Mouse (Mus musculus) urinary bladder, postnatal 36 days (tissue): ENCODE results near the gene Rbm33.
A peak's percentile ranks its signal among the peaks of the same experiment; 100 is the strongest.

Experiments
- DNase-seq, 2 experiments: peaks; one replicate each; pipeline ENCODE4 v3.0.0; 2022; ENCODE audit warnings: low spot score in 2 of 2, mixed read lengths in 1 of 2

Gene Rbm33

DNA sequence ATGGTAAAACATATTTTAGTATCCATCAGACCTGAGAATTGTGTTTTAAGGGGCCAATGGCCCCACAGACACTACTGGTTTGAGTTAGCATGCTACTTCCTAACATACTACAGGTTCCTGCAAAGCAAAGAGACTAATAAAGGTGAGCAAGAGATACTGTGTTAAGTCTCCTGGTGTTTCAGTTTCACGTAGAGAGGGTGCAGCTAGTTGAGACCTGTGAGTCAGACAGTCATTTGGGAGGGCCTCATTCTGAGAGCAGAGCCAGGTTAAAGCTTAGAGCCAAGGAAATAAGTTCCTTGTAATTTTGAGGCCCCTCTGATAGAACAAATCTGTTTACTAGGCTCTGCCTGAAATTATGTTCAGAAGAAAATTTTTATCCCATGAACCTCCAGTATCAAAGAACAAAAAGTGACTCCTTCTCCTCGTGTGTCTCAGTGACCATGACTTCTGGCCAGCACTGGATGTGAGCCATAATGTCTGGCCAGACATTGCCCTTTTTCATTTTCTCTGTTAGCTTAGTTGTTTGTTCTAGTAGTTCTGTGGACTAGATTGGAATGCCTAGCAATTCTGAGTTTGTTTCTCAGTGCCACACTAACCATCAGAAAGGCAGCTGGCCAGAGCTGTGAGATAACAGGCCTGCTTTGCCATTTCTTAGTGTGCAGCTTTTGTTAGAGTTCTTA is 95.2 kb downstream of the Rbm33 start:
- no peak for DNase-seq

DNA sequence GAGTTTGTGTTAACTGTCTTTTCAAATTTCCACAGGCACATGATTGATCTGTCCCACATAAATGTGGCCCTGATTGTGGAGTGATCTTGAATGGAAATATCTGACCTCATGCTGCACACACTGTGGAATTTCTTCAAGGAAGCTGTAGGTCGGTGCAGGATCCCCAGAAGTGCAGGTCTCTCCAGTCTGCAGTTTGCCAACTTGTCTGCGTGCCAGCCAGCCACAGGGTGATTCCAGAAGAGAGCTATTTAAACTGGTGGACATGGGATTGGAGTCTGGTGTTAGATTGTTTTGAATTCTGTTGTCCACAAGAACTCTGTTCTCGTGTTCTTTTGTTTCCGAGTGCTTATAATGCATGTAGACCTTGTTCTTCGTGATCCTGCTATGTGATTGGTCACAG is 96.6 kb downstream of the Rbm33 start:
- DNase-seq: no peak

DNA sequence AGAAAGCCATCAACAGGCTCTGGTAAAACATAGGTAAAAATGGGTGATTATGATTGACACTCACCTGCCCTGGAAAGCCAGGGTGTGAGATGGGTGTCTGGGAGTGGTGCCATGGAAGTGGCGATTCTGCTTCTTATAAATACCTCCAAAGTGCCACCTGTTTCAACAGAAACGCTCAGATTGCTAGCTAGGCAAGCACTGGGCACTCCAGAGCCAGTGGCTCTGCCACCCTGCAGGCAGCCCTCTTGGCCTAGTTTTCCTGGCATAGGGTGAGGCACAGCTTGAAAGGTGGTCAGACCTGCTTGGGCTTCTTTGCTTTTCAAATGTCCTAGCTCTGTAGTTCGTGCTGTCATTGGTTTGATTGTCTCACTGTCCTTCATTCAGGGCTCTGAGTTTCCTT is 97.2 kb downstream of the Rbm33 start:
- DNase-seq: no peak

DNA sequence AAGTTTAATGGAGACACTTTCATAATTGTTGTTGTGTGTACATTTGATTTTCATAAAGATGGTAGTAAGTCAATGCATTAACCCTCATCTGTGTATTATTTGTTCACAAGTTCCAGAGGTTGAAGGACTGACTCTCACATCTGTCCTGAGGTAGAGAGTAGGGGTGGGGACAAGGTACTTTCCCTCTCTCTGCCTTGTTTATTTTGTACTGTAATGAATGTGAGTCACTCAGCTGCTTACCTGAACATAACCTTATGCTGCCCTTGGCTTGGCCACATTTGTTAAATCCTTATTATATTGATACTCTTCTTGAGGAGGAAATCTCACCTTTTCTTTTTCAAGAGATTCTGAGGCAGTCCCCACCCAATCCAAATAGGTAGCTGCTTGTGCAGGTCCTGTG is 99.1 kb downstream of the Rbm33 start:
- no peak for DNase-seq

DNA sequence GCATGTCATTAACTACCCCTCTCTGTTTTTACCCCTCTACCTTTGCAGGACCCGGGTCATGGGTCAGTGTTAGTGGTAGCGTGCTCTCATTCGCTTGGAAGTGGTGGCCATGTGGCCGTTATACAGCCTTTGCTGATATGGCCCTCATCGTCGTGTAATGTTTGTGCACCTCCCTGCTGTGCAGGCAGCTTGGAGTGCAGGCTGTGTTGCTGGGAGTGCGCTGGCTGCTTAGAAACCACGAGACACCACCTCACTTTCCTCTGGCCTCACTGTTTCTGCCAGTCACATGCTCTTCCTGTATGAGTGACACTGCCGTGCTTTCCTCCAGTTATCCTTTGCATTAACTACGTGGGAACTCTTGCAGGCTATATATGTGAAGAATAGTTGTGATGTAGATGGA is 101.8 kb downstream of the Rbm33 start:
- no peak for DNase-seq

DNA sequence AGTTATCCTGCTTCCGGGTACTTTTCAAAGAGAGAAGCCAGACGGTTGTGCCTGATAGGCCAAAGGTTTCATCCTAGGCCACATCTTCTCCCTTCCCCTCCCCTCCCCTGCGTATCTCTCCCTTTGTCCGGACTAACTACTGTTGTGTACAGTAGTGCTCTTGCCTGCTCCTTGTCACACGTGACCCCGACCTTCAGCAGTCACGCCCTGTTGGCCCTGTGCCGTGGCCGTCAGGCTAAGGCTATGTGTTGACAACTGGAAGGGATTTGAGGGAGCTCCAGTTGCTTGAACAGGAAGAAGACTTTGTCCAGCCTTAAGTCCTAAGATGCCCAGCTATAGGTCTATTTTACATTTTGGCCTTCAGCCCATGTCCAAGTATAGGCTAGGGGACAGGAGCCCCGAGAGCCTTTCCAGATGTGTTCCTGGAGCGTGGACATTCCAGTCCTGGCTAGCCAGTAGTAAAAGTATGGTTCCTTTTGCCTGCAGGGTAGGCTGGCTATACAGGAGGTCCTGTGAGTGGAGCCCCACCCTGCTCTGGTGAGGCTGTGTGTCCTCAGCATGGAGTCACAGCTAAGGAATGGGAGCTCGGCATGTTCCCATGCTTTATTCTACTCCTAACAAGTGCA is 102.8 kb downstream of the Rbm33 start:
- no peak for DNase-seq

DNA sequence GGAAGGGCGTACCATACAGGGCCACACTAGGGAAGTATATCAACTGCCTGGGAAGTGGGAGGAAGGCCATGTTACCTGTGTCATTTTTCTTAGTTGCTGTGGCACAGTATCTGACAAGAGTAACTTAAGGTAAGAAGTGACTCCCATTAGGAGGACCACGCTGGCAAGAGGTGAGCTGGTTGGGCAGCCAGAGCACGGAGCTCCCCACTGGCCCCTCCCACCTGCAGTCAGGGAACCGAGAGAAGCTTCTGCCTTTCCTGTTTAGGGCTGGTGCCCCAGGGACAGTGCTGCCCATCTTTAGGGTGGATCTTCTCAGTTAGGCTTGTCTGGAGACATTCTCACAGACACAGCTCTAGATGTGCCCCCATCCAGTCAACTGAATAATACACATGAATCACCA is 106.9 kb downstream of the Rbm33 start:
- no peak for DNase-seq

DNA sequence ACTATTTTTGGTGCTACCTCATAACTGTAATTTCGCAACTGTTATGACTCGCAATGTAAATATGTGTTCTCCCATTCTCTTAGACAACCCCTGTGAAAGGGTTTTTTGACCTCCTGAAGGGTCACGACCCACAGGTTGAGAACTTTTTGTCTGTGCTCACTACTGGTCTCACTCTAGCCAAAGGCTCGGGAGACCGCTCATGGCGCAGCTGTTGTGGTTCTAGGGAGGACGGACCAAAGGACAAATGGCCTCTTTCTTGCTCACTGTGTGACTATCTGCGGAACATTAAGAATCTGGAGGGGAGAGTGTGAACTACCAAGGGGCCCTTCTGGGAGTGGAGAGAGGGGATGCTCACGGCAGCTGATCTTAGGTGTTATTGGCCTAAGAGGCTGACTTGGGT is 109.0 kb downstream of the Rbm33 start:
- DNase-seq: no peak

DNA sequence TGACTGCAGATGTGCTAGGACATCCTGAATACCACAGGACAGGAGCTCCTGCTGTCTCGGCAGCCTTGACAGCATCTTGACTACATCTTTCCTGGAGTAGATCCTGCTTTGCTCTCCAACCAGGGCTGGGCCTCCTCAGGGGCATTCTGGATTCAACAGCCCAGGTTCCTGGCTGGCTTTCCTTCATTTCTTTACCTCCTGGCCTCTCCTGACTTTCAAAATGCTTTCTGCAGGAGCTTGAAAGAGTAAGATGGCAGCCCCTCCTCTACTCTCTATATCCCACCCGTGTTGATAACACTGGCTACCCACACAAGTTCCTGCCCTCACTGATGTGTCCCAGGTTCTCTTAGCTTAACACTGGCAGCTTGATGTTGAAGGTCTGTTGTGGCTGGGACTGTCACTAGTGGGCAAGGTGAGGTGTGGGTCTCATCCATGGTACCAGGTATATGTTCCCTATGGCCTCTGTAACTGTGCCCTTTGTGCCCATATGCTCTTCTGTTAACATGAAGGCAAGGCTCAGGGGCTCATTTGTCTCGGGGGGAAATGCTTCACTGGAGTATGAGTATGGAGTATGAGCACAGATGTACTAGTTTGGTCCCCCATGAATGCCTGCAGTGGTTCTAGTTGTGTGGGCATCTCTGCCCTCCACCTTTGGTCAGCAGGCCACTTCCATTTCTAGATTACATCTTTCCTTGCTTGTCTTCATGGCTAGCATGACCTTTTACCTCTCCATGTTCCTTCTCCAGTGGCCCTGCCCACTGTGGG is 133.4 kb downstream of the Rbm33 start:
- no peak for DNase-seq

DNA sequence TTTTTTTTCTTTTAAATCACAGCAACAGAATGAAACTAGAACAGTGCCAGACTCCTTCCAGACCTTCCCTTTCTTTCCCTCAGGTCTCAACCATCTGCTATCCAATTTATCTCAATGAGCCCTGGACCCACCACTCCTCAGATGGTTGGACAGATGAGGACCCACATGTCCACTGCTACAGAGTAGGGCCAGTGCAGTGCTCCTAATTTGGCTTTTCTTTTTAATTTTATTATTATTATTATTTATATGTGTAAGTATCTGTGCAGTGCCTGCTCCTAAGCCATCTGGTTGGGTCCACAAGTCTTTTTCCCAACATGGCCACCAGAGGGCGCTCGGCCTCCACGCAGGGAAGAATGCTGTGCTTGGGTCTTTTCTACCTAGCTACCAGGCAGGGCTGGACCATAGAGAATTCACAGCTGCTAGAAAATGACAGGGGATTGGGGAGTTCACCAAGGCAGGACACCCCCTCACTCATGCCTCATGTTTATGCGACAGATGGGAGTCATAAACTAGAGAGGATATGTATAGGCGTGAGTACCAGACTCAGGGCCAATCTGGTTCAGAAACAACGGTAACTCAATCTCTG is 134.2 kb downstream of the Rbm33 start:
- peak; percentile 76 to 84 for DNase-seq

DNA sequence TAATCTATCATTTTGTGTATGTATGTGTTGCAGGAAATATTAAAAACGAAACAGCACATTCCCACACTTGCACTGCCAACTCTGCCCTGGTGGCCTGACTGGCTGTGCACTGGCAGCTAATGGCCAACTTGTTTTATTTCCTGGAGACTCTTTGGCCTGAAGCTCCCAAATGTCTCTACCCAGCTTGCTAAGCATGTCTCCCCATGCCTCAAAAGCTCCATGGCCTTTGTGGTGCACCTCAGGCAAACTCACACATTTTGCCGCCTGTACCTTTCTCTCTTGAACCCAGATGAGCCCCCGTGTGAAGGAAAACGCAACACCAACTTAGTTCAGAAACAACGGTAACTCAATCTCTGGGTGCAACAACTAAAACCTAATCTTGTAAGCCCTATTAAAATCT is 136.2 kb downstream of the Rbm33 start:
- DNase-seq: no peak

DNA sequence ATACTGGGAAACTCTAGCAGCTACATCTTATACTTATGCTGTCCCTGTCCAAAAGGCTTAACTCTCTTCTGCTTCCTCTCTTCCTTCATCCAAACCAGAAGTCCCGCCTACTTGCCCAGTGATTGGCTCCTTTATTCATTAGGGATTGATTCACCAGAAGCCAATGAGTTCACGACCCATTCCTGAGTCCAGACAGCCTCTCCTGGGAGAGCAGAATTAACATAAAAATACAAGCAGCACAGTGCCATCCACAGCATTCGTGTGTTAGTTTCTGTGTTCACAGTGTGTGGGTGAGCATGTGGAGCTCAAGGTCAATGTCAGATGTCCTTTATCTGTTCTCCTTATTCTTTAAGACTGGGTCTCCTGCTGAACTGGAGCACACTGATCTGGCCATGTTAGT is 136.6 kb downstream of the Rbm33 start:
- no peak for DNase-seq

DNA sequence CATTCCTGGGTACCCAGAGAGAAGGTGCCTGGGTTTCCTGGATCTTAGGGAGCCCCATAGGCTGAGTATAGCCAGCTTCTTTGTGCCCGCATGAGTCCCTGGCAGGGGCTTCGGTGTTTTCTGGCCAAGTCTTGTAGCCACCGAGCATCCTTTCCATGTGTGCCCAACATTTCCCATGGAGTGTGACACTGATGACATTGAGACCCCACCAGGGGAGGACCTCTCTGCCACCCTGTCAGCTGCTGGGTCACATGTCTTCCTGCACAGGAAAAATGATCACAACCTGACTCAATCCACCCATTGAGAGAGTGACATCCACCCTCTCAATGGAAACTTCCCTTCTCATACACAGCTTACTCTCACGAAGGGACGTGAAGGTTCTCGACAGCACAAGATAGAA is 137.6 kb downstream of the Rbm33 start:
- DNase-seq: no peak

DNA sequence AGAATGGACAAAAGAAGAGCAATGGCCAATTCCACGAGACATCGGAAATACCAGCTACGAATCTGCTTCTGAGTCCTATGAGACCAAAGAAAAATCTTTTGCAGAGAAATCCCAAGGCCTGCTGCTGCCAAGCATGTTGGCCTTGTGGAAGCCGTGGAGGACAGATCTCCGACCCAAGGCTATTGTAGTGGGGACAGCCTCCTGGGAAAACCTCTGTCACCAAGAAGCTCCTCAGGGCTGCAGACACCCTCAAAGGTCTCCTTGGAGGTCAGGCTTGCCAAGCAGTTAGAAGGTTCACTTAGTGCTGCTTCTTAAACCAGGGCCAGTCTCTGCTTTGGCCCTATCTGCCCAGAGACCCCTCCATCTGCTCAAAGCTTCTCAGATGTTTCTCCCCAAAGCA is 138.8 kb downstream of the Rbm33 start:
- no peak for DNase-seq

DNA sequence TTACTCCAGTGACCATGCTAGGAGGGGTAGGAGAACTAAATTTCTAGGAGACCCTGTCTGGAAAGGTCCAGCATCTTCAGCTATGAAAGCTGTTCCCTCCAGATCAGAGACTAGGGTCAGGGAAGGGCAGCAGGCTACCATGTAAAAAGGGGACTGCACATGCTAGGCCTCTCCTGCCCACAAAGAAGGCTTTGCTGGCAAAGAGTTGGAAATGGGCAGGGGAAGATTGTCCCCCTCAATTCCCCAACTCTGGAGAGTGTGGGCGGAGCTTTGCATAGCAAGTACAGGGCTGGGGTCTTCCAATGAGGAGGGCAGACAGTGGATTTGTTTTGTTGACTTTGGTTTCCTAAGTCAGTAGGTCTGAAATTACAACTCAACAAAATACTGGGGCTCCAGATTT is 139.4 kb downstream of the Rbm33 start:
- no peak for DNase-seq

DNA sequence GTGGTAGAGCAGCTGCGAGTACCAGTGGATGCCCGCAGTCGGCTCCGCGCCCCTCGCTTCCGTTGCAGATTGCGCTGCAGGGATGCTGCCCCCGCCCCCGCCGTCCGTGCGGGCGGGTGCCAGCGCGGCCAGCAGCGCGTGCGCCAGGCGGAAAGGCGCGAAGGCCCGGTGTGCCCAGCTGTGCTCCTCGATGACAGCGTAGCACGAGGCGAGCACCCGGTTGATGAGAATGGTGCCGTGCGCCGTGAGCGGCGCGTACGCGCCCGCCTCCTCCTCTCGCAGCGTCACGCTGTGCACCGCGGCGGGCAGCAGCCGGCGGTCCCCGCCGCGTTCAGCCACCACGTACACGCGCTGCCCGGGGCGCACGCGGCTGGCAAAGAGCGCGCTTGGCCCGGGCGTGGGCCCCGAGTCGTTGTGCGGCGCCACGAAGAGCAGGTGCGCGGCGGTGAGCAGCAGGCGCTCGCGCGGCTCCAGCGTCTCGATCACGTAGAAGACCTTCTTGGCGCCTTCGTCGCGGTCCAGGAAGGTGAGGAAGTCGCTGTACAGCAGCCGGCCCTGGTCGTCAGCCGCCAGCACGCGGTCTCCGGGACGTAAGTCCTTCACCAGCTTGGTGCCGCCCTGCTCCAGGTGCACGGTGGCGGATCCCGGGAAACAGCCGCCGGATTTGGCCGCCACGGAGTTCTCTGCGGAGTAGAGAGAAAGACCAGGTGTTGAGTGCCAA is 141.2 kb downstream of the Rbm33 start:
- no peak for DNase-seq

DNA sequence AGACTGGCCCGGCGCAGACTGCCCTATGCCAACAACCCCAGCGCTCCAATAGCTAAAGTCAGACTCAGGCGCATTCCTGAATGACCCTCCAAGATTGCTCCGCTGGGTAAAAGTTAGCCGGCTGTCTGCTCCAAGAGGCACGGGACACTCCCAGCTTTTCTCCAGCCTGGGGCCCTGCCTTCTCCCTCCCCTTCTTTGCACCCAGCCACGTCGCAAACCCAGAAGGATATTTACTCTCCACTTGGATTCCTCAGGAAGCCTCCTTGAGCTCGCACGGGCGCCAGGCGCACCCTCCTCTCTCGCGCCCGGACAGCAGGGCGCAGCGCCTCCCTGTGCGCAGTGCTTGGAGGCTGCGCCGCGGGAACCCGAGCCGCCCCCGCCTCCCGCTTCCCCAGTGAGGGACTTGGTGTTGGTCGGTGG is 141.9 kb downstream of the Rbm33 start:
- no peak for DNase-seq

DNA sequence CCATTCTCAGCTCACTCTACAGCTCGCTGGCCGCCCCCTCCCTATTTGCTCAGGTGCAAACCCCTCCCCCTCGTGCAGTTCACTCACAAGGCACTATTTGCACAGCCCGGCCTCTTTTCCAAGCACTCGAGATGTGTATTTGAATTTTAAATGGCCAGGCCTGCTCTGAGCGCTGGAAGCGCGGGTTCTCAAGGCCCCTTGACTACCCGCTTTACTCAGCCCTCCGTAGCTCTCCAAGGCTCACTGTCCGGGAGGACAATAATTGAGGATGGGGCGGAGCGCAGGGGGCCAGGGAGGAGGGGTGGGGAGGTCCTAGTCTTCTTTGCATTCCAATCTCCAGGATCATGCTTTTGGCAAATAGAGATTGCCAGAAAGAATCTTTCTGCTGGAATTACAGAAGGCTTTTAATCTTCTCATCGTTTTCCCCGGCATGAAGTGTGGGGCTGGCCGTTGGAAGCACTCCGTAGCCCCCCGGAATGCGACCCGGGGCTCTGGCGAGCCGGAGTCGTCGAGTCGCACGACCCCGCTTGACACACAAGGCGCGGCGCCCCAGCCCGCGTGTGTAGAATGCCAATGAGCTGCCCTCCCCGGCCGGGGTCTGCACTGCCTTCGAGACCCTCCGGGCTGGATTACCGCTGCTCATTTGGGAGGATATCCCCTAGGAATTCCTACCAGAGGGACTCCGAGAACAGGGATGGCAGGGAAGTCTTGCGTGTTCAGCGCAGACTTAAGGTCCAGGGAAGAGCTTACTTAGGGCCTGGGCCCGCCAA is 142.7 kb downstream of the Rbm33 start:
- no peak for DNase-seq

DNA sequence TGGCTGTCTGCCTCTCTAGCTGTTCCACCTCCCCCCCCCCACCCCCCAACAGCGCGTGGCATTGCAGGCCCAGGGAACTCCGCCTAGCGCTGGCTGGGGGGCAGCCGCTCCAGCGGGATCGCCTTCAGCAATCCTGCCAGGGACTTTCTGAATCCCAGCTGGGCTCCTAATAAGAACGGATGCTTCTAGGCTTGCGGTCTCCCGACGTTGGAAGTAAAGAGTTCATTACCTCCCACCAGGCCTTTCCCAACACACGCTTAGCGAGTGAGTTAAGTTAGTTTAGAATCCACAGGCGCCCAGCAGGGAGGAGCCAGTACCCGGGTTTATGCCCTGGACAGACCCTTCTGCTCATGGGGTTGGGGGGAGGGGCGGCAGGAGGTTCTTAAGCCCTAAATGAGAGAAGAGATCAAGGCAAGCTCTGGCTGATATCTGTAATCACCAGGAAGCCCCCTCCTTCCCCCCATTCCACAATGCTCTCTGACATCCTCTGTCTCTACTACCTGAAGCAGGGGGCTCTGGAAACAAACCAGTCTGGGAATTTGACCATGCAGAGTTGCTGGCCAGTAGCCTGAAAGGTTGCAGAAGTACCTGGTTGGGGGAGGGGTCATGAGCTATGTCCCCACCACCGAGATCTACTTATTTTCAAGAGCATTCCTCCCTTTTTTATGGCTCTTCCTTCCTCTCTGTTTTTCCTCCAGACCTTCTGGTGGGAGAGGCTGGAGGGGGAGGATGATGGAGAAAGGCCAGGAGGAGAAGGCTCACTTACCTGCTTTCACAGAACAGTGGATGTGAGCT is 143.8 kb downstream of the Rbm33 start:
- DNase-seq: no peak

DNA sequence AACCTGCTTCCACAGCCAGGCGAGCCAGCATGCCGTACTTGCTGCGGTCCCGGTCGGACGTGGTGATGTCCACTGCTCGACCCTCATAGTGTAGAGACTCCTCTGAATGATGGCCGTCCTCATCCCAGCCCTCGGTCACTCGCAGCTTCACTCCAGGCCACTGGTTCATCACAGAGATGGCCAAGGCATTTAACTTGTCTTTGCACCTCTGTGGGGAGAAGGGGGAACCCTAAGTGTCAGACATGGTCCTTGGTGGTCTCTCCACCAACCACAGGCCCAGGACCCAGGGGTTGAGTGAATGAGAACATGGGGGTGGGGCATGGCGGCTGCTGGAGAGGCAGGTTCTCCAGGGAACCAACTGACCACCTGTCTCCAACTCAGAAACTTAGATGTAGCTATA is 144.5 kb downstream of the Rbm33 start:
- no peak for DNase-seq
